Mouse (Mus musculus): Measurements from ENCODE around the gene Tcf7l2.

Gene Tcf7l2

DNA sequence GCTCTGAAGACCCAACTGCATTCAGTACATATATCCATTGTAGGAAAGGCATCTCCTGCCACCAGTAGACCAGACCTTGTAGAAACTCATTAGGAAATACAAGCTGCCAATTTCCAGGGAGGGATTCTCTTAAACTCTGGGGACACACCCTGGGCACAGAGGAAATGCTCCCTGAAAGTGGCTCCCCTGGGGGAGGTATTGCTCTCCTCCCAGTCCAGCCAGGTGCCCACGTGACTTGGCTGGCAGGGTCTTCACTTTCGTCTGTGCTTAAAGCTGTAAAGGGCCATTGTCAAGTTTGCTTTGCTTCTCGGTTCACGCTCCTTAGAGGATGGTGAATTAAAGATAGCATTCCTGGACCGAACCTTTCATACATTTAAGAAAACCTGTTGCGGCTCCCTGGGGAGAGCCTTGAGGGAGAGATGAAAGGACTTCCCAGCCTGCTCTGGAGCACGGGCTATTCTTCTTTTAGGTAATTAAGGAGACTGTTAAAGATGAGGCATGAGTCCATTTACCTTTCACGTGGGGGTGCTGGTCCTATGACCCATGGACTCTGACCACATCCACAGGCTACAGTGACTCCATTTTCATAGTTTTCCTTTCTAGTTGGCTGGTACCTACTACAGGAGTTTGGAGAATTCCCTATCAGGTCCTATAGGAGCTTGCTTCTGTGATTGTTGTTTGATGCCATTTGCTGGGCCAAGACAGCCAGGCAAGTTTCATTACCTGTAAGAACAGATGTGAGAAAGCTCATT, 52.8 kb downstream of the Tcf7l2 start:
- WGBS = 81% methylated on average over 8 of the region's 8 CpGs

- over 99% methylated on average over 5 of the region's 5 CpGs for WGBS
These were observed 53.3 kb downstream of the Tcf7l2 start for GRCm38 (mm10) chr19:55794946-55795340.

GRCm38 (mm10) chr19:55795349-55795748, 53.7 kb downstream of the Tcf7l2 start:
- 73% methylated on average over 7 of the region's 7 CpGs for WGBS

GRCm38 (mm10) chr19:55797834-55798233, 56.2 kb downstream of the Tcf7l2 start:
- 67% methylated on average over 3 of the region's 3 CpGs for WGBS

DNA sequence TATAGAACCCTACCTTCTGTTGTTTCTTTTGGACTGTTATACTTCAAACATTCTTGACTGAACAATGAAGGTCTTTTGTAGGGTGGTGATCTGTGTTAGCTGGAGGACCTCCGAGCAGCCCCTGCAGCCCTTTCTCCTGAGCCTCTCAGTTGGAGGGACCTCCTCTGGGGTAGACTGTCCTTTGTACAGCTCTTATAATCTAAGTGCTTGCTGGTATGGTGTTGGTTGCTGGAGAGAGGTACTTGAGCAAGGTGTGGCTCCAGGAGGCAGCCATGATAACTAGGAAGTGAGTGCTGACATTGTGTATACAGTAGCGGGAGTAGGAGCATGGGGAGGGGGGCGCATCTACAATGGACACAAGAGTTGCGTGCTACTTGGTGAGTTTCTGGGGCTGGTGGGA, 58.4 kb downstream of the Tcf7l2 start:
- 97% methylated on average over 4 of the region's 4 CpGs for WGBS

DNA sequence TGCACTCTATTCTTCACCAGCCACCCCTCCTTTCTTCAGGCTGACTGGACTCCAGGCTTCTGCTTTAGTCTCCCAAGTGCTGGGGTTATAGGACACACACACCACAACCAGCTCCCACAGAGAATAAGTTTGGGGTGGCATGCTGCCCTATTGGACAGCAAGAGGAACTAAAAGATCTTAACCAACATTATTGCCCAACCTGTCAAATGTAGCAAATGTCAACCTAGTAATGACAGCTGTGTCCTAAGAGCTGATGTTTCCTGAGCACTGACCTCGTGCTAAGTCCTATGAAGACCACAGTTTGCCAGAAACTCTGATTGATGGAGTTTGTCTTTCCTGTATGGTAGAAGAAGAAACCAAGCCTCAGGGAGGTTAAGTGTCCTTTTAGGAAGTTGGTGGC, 61.5 kb downstream of the Tcf7l2 start:
- 82% methylated on average over 1 of the region's 1 CpGs for WGBS

DNA sequence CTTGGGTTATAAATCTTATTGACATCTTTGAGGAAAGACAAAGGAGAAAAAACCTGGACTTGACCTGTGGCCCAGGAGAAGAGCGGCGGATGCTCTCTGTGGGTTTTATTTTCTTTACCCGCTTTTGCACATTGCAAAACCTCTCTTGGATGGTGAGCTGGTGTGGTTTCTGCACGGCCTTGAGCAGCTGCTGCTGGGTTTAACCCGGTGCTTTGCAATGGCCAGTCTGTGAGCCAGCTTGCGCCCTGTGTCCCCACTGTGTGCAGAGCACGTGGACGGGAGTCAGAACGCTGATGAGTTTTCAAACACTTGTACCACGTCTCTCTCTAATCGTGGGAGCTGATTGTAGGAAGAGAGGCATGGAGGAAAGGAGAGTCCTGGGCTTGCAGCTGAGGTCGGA, 62.2 kb downstream of the Tcf7l2 start:
- 90% methylated on average over 12 of the region's 12 CpGs for WGBS

- WGBS = 89% methylated on average over 7 of the region's 7 CpGs
These were observed 63.2 kb downstream of the Tcf7l2 start for GRCm38 (mm10) chr19:55804795-55805194.

DNA sequence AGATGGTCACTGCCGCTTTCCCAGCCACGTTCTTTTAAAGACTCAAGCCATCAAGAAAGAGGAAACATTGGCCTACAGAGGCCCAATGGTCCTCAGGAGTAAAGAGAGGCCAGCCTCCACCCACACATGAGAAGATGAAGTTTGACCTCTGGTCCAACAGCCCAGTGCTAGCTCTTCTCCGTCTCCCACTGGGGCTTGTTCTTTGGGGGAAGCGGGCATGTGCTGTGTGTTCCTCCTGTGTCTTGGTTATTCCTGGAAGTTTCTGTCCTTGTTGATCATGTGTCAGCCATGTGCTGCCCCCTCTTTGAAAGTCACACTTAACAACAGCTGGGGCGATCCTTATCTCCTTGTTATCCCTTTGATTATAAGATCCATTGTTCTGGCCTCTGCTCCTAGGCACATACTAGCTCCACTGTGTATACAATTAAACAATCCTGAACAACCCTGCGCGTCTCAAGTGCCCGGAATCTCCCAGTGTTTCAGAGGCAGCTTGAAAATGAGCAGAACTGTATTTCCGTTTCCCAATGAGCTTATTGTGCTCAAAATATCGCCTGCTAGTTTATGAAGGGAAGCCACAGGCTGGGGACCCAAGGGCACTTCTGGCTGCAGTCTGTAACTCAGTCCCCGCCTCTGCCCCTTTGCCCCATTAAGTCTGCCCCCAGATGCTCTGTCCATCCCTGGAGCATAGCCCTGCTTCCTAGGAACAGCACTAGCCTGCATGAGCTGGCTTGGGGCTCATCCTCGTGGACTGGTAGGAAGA, 65.0 kb downstream of the Tcf7l2 start:
- WGBS = 61% methylated on average over 12 of the region's 12 CpGs

DNA sequence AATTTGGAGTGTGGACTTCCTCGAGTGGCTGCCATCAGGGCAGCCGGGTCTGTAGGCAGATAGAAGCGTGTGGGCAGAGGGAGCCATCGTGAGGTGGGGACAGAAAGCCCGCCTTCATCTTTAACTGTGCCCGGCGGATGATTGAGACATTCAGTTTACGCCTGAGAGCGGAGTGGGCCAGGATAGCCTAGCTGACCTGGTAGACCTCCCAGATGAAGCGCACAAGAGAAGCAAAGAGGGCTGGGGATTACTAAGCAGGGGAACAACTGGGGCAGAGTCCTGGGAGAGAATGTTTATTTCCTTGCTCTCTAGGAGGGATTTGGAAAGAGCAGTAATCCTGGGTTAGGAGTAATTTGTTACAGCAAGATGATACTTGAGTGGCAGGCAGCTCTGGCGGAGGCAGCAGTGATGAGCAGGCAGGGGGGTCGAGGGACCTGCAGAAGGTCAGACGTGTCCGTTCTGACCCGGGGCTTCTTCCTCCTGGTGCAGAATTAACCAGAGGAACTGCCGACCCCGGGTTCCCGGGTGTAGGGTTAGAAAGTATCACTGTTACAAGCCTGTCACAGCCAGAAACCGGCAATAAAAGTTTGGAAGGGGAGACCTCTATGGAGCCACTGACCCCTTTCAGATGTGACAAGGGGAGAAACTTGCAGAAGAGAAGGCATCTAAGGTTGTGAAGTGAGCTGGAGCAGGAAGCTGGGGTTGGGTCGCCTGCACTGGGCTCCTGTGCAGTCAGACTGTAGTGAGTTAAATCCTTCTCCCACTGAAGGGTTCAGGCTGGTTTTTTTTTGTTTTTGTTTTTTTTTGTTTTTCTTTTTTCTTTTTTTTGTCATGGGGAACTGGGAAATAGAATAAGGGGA, 65.8 kb downstream of the Tcf7l2 start:
- WGBS = 65% methylated on average over 20 of the region's 20 CpGs

DNA sequence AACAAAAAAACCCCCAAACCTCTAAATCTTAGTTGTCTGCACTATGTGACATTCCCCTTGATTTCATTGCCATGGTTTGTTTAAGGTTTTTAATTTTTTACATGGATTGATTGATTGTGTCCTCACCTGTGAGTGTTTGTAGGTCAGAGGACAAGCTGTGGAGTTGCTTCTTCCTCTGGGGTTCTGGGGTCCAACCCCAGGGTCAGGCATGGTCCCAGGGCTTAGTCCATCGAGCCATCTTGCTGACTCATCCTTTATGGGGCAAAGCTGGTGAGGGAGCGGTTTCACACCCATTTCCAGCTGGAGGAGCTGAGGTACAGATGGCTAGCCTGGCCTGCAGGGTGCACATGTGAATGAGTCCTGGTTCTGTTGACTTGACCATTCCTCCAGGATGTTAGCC, 66.7 kb downstream of the Tcf7l2 start:
- WGBS = 90% methylated on average over 2 of the region's 2 CpGs

GRCm38 (mm10) chr19:55809539-55809938, 67.9 kb downstream of the Tcf7l2 start:
- WGBS = 96% methylated on average over 4 of the region's 4 CpGs

GRCm38 (mm10) chr19:55815010-55815790, 73.6 kb downstream of the Tcf7l2 start:
- 78% methylated on average over 15 of the region's 15 CpGs for WGBS

DNA sequence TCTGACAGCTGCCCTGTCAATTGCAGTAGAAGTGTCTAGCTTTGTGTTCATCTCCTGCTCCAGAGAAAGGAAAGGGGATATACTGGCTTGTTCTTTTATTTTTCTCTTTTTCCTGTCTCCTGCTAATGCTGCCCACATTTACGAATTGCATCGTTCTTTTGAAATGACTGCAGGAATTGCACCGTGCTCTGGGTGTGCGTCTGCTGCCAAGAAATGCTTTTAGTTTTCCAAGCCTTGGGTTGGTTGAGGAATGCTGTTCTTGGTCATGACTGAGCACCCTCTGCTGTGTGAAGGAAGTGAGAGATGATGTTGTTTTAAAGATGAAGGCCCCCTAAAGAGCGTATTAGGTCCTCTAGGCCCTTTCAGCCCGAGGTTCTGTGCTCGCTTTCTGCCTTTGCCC, 75.4 kb downstream of the Tcf7l2 start:
- 79% methylated on average over 7 of the region's 7 CpGs for WGBS

DNA sequence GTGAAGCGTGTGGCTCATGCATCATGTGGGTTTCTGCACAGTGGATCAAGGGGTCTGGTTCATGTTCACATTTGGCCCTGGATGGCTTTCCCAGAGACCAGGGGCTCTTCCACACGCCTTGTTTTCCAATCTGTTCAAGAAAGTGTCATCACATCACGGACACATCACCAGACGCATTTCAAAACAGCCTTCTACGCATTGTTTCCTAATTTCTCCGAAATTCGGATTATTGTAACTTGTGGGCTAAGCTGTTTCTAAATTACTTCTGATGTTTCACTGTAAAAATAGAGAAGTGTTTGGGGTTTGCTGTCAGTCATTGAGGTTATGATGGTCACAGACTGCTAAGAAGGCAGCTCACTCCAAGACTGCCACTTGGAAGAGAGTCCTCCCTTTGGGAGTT, 78.6 kb downstream of the Tcf7l2 start:
- 94% methylated on average over 7 of the region's 7 CpGs for WGBS

DNA sequence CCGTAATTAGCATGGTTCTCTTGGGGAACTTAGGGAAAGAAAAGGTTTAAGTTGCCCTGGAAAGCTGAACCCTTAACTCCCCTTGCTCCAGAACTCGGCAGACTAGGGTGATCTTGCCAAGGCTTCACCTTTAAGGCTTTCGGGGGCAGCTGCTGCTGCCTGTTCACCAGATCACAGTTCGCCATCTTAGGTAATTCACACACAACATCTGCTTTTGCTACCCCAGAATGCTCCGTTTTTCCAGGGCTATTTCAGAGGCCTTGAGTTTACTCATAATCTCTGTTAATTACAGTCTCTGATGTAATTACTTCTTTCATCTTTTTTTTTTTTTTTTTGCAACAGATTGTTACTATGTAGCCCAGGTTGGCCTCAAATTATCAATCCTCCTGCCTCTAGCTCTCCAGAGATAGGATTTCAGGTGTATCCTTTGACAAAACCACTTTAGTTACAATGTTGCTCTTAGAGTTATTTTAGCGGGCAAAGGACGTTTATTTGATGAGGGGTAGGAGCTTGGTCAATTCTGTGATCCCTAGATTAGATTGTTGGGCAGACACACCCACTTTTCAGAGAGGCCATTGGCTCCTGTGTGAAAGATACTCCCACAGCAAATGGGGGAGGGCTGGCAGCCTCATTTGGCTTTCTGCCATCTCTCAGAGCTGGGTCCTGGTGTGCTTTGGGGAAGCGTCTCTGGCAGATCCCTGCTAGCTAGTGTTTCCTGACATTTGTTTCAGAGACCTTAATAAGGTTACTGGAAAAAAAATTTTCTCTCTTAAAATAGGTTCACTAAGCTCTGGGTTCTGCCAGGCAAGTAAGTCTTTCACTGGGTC, 83.6 kb downstream of the Tcf7l2 start:
- 74% methylated on average over 8 of the region's 8 CpGs for WGBS

DNA sequence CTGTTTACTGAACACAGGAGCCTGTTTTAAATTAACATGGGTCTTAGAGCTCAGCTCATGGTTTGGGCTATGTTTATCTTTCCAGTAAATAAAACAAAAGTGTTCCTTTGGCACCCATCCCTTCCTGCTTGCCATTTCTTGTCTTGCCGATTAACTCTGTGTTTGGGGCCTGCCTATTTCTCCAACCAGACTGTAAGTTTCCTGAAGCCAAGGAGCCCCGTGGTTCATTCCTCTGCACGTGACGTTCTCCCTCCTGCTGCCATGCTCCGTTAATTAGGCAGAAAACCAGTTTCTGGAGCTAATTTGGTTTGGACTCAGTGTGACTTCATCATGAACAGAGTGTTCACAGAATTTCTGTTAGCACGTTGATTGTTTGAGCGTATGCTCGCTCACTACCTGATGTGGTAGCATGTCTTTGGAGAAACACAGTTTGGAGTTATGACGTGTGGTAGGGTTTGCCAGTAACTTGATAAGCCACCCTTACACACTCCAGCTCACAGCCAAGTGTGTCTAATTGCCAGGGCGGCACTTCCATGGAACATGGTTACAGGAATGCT, 84.4 kb downstream of the Tcf7l2 start:
- WGBS = 72% methylated on average over 10 of the region's 10 CpGs

DNA sequence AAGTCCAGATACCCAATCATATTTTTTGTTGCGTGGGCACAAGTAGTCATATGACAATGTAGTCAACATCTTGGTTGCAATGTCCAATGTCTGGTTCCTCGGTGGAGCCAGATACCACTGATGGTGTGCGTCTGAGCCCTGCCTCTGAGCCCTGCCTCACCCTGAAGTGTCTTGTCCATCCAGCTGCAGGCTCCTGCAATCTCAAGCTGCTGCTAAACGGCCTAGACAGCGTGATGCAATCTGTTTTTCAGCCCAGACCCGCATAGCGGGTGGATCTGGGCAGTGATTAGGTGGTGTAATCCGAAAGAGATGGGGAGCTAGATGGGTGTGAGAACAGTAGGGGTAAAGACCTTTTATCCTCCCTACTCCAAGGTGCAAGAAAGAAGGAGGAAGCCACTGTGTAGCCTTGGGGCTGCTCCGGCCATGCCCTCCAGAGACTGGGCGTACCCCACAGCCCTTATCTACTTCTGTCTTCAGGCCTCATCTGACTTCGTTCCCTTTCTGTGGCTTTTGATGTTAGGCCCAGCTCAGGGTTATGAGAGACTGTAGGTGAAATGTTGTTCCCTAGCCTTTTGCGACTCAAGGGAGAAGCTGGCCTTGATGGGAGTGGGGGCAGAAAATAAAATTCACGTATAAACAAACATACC, 86.1 kb downstream of the Tcf7l2 start:
- 89% methylated on average over 13 of the region's 13 CpGs for WGBS

DNA sequence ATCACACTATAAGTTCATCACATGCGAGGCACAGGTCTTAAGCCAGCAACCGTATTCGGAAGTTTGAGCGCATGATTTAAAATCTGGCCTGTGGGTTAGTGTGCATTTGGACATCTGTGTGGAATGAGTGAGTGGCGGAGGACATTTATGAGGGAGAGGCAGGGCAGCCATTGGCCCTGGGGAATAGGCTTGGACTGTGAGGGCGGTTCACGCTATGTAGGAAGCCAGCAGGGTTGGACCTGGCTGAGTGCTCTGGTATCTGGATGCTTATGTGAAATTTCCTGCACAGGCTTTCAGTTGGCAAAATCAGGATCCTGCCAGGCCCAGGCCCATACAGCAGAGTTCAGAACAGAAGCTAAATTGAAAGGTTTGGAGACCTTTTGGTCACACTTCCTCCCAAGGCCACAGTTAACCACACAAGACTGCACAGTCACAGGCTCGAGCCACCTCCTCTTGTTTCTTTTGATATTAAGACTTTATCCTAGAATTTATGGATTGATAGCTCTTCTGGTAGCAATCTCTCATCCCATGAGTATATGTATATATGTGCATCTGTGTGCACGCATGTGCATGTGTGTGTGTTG, 89.4 kb downstream of the Tcf7l2 start:
- 92% methylated on average over 9 of the region's 9 CpGs for WGBS

Data from cerebral cortex, adult 2 months (tissue).